Mouse (Mus musculus): ENCODE measurements around the gene Slc4a1.

- TF ChIP-seq POLR2A (IDR thresholded peaks at IDR 0.05; ENCODE audit: extremely low read depth, insufficient read depth, low read length): no peak
- TF ChIP-seq CTCF (IDR thresholded peaks at IDR 0.05; ENCODE audit: low read depth, low read length): no peak
These were observed 53.4 kb downstream of the Slc4a1 start for GRCm38 (mm10) chr11:102312586-102312985.

All from liver, adult 2 months (tissue).